Mouse (Mus musculus): ENCODE data around the gene Myo1d. TPM values are rescaled to one million over a fixed set of nuclear protein-coding genes. Genes with fewer than 3 reads are reported as not detected.

Gene Myo1d
- total and polyA plus RNA-seq, 3 experiments, result 15.9 to 81.1 (median 41.7) TPM

DNA sequence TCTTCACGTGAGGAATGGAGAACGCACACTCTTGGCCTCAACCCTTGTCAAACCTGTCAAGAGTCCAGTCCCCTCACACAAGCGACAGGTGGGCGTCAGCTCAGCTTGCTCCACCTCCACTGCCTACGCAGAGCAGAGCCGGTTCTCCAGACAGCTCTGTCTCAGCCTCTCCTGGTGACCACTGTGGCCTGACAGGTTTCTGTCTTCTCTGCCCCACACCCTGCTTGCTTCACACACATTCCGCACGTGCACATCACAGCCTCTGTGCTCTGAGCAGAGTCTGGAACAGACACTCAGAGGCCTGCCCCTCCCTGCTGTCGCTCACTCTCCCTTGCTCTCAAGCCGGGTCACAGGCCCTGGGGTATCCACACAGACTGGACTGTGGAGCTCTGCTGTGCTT lies 289.0 kb downstream of the Myo1d start:
- no peaks in the 10 kb centered on the region for H3K27me3 ChIP-seq (ENCODE audit: control insufficient read depth in 1 of 2, insufficient read depth in 2 of 2, low read length in 2 of 2)
- DNase-seq (ENCODE audit: low read depth, low spot score), result no peak

DNA sequence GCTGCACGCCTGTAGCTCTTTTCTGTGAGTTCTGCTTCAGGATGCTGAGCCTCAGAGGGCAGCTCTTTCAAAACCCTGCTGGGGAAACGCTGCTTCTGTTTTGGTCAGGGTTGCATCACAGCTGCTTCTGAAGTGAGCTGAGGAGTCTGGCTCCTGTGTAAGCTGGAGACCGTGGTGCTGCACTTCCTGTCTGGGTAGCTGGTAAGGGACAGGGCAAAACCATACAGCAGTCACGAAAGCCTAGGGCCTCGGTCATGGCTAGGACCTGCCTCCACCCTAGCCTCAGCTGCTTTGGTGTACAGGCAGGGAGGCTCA lies 290.0 kb downstream of the Myo1d start:
- H3K27ac ChIP-seq (ENCODE audit: control insufficient read depth, low read depth, low read length), result no peak overlapping the region
- no peaks in the 10 kb centered on the region for H3K27me3 ChIP-seq (ENCODE audit: control insufficient read depth in 1 of 2, insufficient read depth in 2 of 2, low read length in 2 of 2)
- no peaks in the 10 kb centered on the region; a peak in 1 of 4 replicates for H3K36me3 ChIP-seq (ENCODE audit: control insufficient read depth in 1 of 2, insufficient read depth in 2 of 2, low read length in 2 of 2)
- DNase-seq (ENCODE audit: low read depth, low spot score), result no peak
- H3K79me2 ChIP-seq (ENCODE audit: control insufficient read depth, insufficient read depth, low read length, poor library complexity), result no peaks in the 10 kb centered on the region
- TF ChIP-seq MYB (IDR thresholded peaks at IDR 0.05; ENCODE audit: low read depth, low read length) (no peak), JUND (IDR thresholded peaks at IDR 0.05; ENCODE audit: low read depth, low read length) (no peak), NELFE (IDR thresholded peaks at IDR 0.05; ENCODE audit: low read depth, low read length) (no peak), EP300 (IDR thresholded peaks at IDR 0.05; ENCODE audit: low read depth in 1 of 2, low read length in 2 of 2) (no peak), POLR2A (IDR thresholded peaks at IDR 0.05; ENCODE audit: control insufficient read depth in 1 of 2, insufficient read depth in 1 of 2, low read depth in 1 of 2, low read length in 2 of 2, poor library complexity in 1 of 2) (no peak), MAZ (IDR thresholded peaks at IDR 0.05; ENCODE audit: low read depth, low read length) (no peak), HCFC1 (IDR thresholded peaks at IDR 0.05; ENCODE audit: low read depth, low read length) (no peak), ZC3H11A (IDR thresholded peaks at IDR 0.05; ENCODE audit: low read depth, low read length) (no peak), CTCF (IDR thresholded peaks at IDR 0.05 in 2 of 3, conservative IDR thresholded peaks at IDR 0.05 in 1 of 3; ENCODE audit: control insufficient read depth in 1 of 3, insufficient read depth in 1 of 3, low read depth in 2 of 3, low read length in 3 of 3, poor library complexity in 1 of 3, severe bottlenecking in 1 of 3) (no peak)
- H3K4me1 ChIP-seq (ENCODE audit: control insufficient read depth in 1 of 2, insufficient read depth in 2 of 2, low read length in 2 of 2), result no peaks in the 10 kb centered on the region
- no peak overlapping the region for H3K9ac ChIP-seq (ENCODE audit: control insufficient read depth, low read depth, low read length, poor library complexity, severe bottlenecking)
- no peaks in the 10 kb centered on the region for H3K9me3 ChIP-seq (replicated peaks; ENCODE audit: insufficient read depth, low read length)
- H3K4me3 ChIP-seq (ENCODE audit: control insufficient read depth in 1 of 2, insufficient read depth in 1 of 2, low read depth in 2 of 2, low read length in 2 of 2), result no peak overlapping the region

More for the DNA sequence above, 289.0 kb downstream of the Myo1d start:
- H3K9me3 ChIP-seq (replicated peaks; ENCODE audit: insufficient read depth, low read length), result no peaks in the 10 kb centered on the region
- no peaks in the 10 kb centered on the region for H3K4me1 ChIP-seq (ENCODE audit: control insufficient read depth in 1 of 2, insufficient read depth in 2 of 2, low read length in 2 of 2)
- no peaks in the 10 kb centered on the region; a peak in 1 of 4 replicates for H3K36me3 ChIP-seq (ENCODE audit: control insufficient read depth in 1 of 2, insufficient read depth in 2 of 2, low read length in 2 of 2)
- H3K79me2 ChIP-seq (ENCODE audit: control insufficient read depth, insufficient read depth, low read length, poor library complexity), result no peaks in the 10 kb centered on the region
- H3K9ac ChIP-seq (ENCODE audit: control insufficient read depth, low read depth, low read length, poor library complexity, severe bottlenecking), result no peak overlapping the region
- no peak for TF ChIP-seq MYC (IDR thresholded peaks at IDR 0.05; ENCODE audit: low read depth, low read length)
- no peak overlapping the region for H3K27ac ChIP-seq (ENCODE audit: control insufficient read depth, low read depth, low read length)
- no peak overlapping the region for H3K4me3 ChIP-seq (ENCODE audit: control insufficient read depth in 1 of 2, insufficient read depth in 1 of 2, low read depth in 2 of 2, low read length in 2 of 2)

DNA sequence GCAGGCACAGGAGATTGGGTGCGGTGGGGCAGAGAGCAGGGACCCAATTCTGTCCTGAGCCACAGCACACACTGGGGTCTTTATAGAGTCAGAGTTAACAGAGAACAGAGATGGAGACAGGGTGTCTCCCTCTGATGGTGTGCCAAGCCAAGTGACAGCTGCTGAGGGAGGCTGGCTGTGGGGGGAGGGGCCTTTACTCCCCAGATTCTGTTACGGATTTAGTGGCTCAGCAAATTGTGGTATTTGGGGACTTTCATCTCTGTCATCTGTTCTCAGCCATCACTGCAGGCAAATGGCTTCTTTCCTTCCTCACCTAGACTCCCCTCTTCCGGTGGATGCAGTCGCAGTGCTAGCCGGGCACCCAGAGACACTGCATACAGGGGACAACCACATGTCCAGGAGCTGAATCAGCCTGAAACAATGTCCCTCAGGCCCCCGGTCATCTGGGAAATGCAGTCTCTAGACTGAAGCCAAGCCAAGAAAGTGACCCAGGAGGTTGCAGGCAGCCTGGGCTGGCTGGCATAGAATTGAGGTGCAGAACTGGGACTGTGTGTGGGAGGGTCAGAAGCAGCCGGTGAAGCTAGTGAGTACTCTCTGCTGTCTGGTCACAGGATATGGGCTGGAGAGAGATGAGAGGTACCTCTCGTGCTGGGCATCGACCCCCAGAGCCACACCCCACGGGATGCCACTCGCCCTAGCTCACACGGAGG lies 290.5 kb downstream of the Myo1d start:
- Histone ChIP-seq H3K79me2 (ENCODE audit: control insufficient read depth, insufficient read depth, low read length, poor library complexity) (no peaks in the 10 kb centered on the region), H3K27me3 (ENCODE audit: control insufficient read depth in 1 of 2, insufficient read depth in 2 of 2, low read length in 2 of 2) (no peaks in the 10 kb centered on the region), H3K9ac (ENCODE audit: control insufficient read depth, low read depth, low read length, poor library complexity, severe bottlenecking) (no peak overlapping the region), H3K27ac (ENCODE audit: control insufficient read depth, low read depth, low read length) (no peak overlapping the region), H3K36me3 (ENCODE audit: control insufficient read depth in 1 of 2, insufficient read depth in 2 of 2, low read length in 2 of 2) (no peaks in the 10 kb centered on the region), H3K9me3 (replicated peaks; ENCODE audit: insufficient read depth, low read length) (no peaks in the 10 kb centered on the region), H3K4me3 (ENCODE audit: control insufficient read depth in 1 of 2, insufficient read depth in 1 of 2, low read depth in 2 of 2, low read length in 2 of 2) (no peak overlapping the region), H3K4me1 (ENCODE audit: control insufficient read depth in 1 of 2, insufficient read depth in 2 of 2, low read length in 2 of 2) (no peaks in the 10 kb centered on the region)
- no peak for TF ChIP-seq USF1 (IDR thresholded peaks at IDR 0.05; ENCODE audit: low read depth, low read length)
- no peak for TF ChIP-seq UBTF (IDR thresholded peaks at IDR 0.05; ENCODE audit: borderline replicate concordance, insufficient read depth, low read depth, low read length)
- TF ChIP-seq MAZ (IDR thresholded peaks at IDR 0.05; ENCODE audit: low read depth, low read length), result no peak
- TF ChIP-seq JUND (IDR thresholded peaks at IDR 0.05; ENCODE audit: low read depth, low read length), result no peak
- TF ChIP-seq CTCF (IDR thresholded peaks at IDR 0.05 in 2 of 3, conservative IDR thresholded peaks at IDR 0.05 in 1 of 3; ENCODE audit: control insufficient read depth in 1 of 3, insufficient read depth in 1 of 3, low read depth in 2 of 3, low read length in 3 of 3, poor library complexity in 1 of 3, severe bottlenecking in 1 of 3), result no peak
- TF ChIP-seq SMC3 (IDR thresholded peaks at IDR 0.05; ENCODE audit: low read depth, low read length), result no peak
- no peak for TF ChIP-seq GABPA (IDR thresholded peaks at IDR 0.05; ENCODE audit: low read depth, low read length)
- no peak for TF ChIP-seq HCFC1 (IDR thresholded peaks at IDR 0.05; ENCODE audit: low read depth, low read length)
- no peak for TF ChIP-seq E2F4 (IDR thresholded peaks at IDR 0.05; ENCODE audit: borderline replicate concordance, low read depth, low read length)
- no peak for DNase-seq (ENCODE audit: low read depth, low spot score)

Data from MEL (cell line).